Mouse (Mus musculus) lung, adult 2 months (tissue): ENCODE data around the gene Fads6.

Experiments used
- CTCF ChIP-seq: fragments of 200-500 bp; IDR thresholded peaks from 2 replicates; pipeline ENCODE4 v1.5.1; 2011; ENCODE audit warnings: mild to moderate bottlenecking, low read length, control low read depth; ENCODE audit not compliant: insufficient read depth
- POLR2A ChIP-seq: fragments of 200-500 bp; IDR thresholded peaks from 2 replicates; pipeline ENCODE4 v1.6.1; 2011; ENCODE audit warnings: low read depth, mild to moderate bottlenecking, control low read depth, low read length, borderline replicate concordance; ENCODE audit errors: extremely low read depth

GRCm38 (mm10) chr11:115341866-115342265 is 44.4 kb upstream of the Fads6 start:
- TF ChIP-seq POLR2A = no peak
- no peak for TF ChIP-seq CTCF
